Mouse (Mus musculus): ENCODE data around the gene Abhd14a.
"Not testable (repeated sequence)": the region's sequence is repeated elsewhere in the genome, so short reads cannot be mapped to it uniquely, and the experiment has no call there.

The Abhd14a gene

DNA sequence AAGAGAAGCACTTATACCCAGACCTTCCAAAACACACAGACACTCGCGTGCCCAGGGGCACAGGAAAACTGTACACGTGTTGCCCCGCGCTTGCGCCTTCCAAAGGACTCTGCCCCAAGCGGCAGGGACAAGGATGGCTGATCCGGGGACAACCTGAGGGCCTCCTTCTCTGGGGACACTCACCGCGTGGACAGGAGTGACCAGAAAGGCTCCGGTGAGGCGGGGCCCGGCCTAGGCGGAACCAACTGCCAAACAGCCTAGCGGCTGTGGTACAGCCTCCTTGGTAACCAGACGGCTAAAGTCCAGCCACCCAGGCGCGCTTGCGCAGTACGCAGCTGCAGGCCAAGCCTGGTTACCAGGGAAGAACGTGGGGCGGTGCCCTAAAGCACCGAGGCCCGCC, at the start of gene Abhd14a, which contains the start of gene Abhd14b:
Gene Abhd14a (minus strand): TSS at position 331 of the 400 bp plus-strand sequence.
Gene Abhd14b (plus strand): TSS at position 112 of the 400 bp plus-strand sequence.
- DNase-seq (ENCODE audit: low spot score): peak; percentile 48

DNA sequence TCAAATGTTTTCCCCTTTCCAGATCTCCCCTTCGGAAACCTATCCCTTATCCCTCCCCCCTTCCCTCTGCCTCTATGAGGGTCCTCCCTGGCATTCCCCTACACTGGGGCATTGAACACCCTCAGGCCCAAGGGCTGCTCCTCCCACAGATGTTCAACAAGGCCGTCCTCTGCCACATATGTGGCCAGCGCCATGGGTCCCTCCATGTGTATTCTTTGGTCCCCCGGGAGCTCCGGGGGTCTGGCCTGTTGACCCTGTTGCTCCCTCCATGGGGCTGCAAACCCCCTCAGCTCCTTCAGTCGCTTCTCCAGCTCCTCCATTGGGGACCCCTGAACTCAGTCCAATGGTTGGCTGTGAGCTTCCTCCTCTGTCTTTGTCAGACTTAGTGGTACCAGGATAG, 40.1 kb upstream of the Abhd14a start:
- DNase-seq (ENCODE audit: low spot score): not testable (repeated sequence)

DNA sequence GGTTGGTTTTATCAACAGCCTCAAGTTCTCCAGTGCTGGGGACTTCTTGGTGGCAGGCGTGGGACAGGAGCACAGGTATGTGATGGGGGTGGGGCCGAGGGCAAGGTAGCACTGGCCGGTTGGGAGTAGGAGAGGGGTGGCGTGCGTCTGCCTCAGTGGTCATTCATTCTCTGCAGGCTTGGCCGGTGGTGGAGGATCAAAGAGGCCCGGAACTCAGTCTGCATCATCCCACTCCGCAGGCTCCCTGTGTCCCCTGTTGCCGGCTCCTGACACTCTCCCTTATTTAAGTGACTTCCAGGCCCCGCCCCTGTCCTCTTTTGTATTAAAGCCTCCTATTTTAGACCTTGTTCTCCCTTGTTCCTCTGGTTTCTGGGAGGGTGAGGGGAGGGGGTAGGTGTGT, 37.6 kb upstream of the Abhd14a start:
- DNase-seq (ENCODE audit: low spot score): no peak

GRCm38 (mm10) chr9:106483606-106484005, 36.1 kb upstream of the Abhd14a start:
- no peak for DNase-seq (ENCODE audit: low spot score)

DNA sequence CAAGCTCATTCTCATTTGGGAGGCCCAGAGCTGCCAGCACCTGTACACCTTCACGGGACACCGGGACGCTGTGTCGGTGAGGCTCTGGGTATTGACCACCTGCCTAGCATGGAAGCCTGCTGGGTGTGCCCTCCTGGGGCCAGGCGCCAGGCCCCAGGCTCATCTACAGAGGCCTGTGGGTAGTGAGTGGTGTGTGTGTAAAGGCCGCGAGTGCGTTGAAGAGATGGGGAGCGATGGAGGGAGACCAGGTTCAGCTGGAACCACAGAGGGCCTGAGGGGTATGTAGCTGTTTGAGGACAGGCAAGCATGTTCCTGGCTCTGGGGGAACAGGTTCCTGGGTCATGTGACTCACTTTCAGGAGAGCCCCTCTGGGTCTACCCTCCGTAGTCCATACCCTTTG, 35.7 kb upstream of the Abhd14a start:
- DNase-seq (ENCODE audit: low spot score): no peak

DNA sequence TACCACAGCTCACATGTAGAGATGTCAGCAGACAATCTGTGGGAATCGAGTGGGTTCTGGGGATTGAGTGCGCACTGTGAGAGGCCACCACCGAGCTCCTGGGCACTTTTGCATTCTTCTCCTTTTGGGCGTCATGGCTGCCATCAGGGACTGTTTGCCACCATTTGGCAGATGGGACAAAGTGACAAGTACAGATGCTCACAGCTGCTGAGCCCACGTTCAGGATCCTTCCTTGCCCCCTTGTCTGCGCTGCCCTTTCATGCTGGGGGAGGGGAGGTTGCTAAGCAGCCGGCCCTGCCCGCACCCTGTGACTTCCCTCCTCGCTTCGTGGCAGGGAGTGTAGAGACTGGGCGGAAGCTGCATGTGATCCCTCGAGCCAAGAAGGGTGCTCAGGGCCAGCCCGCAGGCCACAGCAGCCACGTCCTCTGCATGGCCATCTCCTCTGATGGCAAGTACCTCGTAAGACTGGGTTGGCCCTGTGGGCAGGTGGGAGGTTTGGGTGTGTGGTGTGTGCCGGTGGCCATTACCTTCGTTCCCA, 35.2 kb upstream of the Abhd14a start:
- no peak for DNase-seq (ENCODE audit: low spot score)

GRCm38 (mm10) chr9:106481676-106482075, 34.2 kb upstream of the Abhd14a start:
- no peak for DNase-seq (ENCODE audit: low spot score)

DNA sequence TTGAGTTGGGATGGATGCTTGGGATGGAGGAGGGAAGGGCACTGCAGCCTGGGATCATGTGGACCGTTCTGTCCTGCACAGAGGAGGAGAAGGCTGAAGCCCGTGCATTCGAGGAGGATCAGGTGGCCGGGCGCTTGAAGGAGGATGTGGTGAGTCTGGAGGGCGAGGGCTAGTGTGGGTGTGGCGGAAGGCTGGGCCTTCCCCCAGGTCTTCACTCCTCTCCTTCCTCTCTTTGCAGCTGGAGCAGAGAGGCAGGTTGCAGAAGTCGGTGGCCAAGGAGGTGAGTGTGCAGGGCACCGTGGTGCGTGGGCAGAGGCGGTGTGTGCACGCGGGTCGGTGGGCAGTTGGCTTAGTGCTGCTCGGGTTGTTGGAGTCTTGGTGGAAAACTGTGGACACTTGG, 33.6 kb upstream of the Abhd14a start:
- DNase-seq (ENCODE audit: low spot score): no peak

- no peak for DNase-seq (ENCODE audit: low spot score)
Measured at GRCm38 (mm10) chr9:106480541-106480940, 33.1 kb upstream of the Abhd14a start.

DNA sequence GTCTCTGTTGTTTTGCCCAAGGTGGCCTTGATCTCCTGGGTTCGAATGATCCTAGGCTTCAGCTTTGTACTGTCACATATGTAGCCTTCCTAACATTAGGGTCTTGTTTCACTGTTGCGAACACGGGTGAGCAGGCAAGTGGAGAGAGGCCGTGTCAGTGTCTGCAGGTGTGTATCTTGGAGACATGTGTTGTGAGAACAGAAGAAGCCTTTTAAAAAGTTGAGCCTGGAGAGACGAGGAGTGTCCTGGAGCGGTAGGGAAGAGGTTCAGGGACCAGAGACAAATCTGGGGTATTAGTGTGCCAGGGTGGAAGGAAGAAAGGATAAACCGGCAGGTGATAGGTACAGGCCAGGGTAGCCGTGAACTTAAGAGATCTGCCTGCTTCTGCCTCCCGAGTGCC, 30.6 kb upstream of the Abhd14a start:
- no peak for DNase-seq (ENCODE audit: low spot score)

DNA sequence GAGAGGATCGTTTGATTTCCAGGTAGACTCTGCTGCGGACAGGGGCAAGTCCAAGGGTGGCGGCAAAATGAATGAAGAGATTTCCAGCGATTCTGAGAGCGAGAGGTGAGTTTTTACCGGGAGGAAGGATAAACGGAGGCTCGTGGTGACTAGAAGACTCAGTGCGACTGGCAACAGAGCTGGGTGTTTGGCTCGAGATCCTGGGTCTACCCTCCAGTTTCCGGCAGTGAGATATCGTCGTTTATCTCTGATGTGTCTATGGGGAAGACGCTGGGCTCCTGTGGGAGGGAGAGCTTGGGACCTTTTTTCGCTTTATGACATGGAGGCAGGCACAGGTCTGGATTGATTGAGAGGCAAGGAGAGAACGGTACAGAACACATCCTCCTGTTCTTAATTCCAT, 30.2 kb upstream of the Abhd14a start:
- no peak for DNase-seq (ENCODE audit: low spot score)

DNA sequence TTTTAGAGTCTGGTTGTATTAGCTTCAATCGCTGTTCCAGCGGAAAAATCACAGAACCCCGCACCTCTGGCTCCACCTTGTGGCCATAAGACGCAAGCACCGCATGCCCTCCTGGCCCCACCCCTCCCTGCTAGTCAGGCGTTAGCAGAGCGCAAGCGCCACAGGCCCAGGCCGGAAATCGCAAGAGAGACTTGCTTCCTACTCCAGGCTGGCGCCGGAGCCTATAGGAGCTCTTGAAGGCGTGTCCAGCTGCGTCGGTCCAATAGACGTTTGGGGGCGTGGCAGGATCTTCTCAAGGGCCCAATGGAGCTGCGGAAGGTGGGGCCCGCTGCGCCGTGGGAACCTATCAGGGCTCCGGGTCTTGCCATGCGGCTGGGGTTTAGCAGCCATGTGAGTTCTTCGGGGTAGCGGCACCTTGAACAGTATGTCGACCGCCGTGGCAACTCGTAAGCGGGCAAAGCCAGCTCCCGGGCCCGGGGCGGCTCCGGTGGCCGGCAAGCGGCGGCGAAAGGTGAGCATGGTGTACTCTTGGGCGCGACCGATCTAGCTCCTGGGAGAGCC, 29.5 kb upstream of the Abhd14a start, which contains the start of gene Parp3:
Gene Parp3 (minus strand): TSS at position 26 of the 561 bp plus-strand sequence.
- DNase-seq (ENCODE audit: low spot score): peak; percentile 92

DNA sequence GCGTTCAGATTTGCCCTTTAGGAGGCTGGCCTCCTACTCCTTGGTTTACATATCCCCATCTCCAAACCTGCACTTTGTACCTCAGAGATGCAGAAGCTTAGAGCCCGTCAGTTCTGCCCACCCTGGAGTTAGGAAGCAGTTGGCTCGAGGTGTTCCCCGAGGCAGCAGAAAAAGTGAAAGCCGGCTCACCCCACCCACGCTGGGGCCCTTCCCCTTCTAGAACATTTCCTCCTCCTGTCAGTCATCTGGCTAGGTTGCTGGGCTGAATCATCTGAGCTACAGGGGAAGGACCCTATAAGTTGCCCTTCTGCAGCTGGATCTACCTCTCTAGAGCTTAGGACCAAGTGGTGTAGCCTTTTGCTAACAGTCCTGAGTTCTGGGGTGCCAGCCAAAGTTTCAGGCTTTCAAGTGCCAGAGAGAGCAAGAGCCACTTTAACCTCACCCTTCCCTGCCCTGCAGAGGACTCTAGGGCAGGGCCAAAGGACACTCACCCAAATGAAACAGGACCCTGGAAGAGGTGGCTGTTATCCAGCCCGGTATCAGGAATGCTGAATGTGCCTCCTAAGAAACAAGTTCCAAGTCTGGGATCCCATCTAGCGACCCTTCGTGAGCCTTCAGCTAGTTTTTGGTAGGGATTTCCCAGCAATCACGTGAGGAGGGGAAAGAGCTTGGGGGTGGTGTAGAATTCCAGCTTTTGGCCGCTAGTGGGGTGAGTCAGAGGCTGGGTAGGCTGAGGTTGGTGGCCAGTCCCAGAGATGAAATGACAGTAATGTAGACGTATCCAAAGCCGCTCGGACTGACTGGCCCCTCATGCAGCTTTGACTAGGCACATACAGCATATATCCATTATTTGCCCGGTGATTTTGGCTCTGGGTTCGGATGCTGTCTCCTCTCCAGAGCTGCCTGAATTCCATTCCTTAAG, 28.8 kb upstream of the Abhd14a start:
- DNase-seq (ENCODE audit: low spot score): no peak

GRCm38 (mm10) chr9:106475663-106476001, 28.2 kb upstream of the Abhd14a start, which contains the start of gene Rrp9:
Rrp9 (plus strand) TSS chr9:106475963.
- DNase-seq (ENCODE audit: low spot score): no peak

GRCm38 (mm10) chr9:106475046-106475445, 27.6 kb upstream of the Abhd14a start:
- no peak for DNase-seq (ENCODE audit: low spot score)

DNA sequence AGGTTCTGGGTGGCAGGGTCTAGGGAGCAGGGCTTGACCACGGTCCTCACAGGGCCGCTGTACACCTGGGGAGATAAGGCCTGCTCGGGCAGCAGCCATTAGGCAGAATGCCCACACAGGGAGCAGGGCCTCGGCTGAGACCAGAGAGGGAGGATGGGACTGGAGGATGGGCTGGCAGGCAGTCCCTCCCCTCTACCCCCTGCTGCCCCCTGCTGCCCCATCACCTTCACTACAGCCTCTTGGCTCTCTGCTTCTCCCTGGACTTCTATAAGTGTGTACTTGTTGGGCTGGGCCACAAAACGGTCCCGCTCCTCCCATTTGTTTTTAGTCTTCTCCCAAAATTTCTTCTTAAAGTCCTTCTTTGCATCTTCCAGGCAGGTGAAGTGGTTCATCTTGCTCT, 27.0 kb upstream of the Abhd14a start:
- DNase-seq (ENCODE audit: low spot score): no peak

- DNase-seq (ENCODE audit: low spot score): no peak
Measured at GRCm38 (mm10) chr9:106473753-106474105, 26.3 kb upstream of the Abhd14a start.

- DNase-seq (ENCODE audit: low spot score): no peak
Measured at GRCm38 (mm10) chr9:106473081-106473752, 25.7 kb upstream of the Abhd14a start.

- DNase-seq (ENCODE audit: low spot score): no peak
Measured at GRCm38 (mm10) chr9:106472321-106472720, 24.8 kb upstream of the Abhd14a start.

GRCm38 (mm10) chr9:106471892-106472291, 24.4 kb upstream of the Abhd14a start:
- DNase-seq (ENCODE audit: low spot score): no peak

- DNase-seq (ENCODE audit: low spot score): no peak
Measured at GRCm38 (mm10) chr9:106470991-106471750, 23.7 kb upstream of the Abhd14a start.

- DNase-seq (ENCODE audit: low spot score): no peak
Measured at GRCm38 (mm10) chr9:106469776-106470175, 22.3 kb upstream of the Abhd14a start.

All from spleen, adult 12 weeks (tissue).